Mouse (Mus musculus) brown adipose tissue, adult 24 weeks (tissue): ENCODE results near the gene P2ry12. TPM values are rescaled to one million over a fixed set of nuclear protein-coding genes. Genes with fewer than 3 reads are reported as not detected.

Experiments used
- H3K27ac ChIP-seq: fragments of 200-500 bp; replicated peaks from 2 replicates; pipeline ENCODE4 v1.5.1; 2012; ENCODE audit warnings: low read depth, mild to moderate bottlenecking, low read length
- H3K4me1 ChIP-seq: fragments of 200-500 bp; 2 replicates; pipeline ENCODE4 v1.6.1; 2012; ENCODE audit warnings: low read length, mixed read lengths; ENCODE audit not compliant: control insufficient read depth, insufficient read depth, insufficient read length
- H3K4me3 ChIP-seq: fragments of 200-500 bp; 2 replicates; pipeline ENCODE4 v1.5.1; 2012; ENCODE audit warnings: low read depth, mild to moderate bottlenecking, low read length, moderate library complexity; ENCODE audit not compliant: insufficient read depth
- polyA plus RNA-seq: library from polyadenylated mRNA; stranded (reverse); fragments of >200 nt; gene quantifications from 2 replicates; pipeline ENCODE4 v1.2.4, GENCODE M21; 2012; ENCODE audit not compliant: missing spikeins, insufficient read depth, insufficient read length

P2ry12 gene
- polyA plus RNA-seq, 1 experiment: 3.3 TPM

DNA sequence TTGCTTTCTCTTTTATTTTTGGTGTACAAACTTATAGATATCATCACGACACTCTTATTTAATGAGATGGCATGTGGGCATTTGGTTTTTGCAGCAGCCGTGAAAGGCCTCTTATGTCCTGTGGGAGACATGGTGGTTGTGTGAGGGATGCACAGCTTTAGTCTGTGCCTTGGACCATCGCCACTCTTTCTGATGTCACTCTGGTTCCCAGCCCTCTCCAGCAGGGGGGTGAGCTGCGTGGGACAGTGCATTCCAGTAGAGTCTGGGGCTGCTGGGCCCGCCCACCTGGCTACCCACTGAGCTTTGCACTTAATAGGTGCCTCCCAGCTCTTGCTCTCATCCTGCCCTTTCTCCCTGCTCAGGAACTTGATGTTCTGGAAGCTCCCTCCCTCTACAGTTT, 81.5 kb downstream of the P2ry12 start:
- H3K4me3 ChIP-seq: no peak overlapping the region
- no peak overlapping the region for H3K27ac ChIP-seq
- no peaks in the 10 kb centered on the region for H3K4me1 ChIP-seq

DNA sequence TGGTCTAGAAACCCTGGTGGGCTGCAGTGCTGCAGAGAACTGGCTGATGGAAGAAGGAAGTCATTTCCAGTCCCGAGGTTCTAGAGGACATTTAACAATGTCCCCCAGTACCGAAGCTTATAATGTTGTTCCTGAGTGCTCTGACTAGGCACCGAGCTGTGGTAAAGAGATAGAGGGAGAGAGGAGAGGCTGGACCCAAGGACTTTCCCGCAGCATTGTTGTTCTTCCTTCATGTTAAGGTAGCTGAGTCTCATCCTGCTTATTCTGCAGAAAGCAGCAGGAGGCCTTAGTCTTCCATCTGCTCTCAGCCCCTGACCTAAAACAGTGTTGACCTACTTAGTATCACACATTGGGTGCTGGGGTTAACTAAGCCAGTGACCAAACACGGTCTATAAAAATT, 85.8 kb downstream of the P2ry12 start:
- H3K4me1 ChIP-seq: no peaks in the 10 kb centered on the region
- no peak overlapping the region for H3K27ac ChIP-seq
- H3K4me3 ChIP-seq: no peak overlapping the region

GRCm38 (mm10) chr3:59175234-59175633, 87.4 kb downstream of the P2ry12 start:
- no peak overlapping the region for H3K27ac ChIP-seq
- H3K4me1 ChIP-seq: no peaks in the 10 kb centered on the region
- no peak overlapping the region for H3K4me3 ChIP-seq

DNA sequence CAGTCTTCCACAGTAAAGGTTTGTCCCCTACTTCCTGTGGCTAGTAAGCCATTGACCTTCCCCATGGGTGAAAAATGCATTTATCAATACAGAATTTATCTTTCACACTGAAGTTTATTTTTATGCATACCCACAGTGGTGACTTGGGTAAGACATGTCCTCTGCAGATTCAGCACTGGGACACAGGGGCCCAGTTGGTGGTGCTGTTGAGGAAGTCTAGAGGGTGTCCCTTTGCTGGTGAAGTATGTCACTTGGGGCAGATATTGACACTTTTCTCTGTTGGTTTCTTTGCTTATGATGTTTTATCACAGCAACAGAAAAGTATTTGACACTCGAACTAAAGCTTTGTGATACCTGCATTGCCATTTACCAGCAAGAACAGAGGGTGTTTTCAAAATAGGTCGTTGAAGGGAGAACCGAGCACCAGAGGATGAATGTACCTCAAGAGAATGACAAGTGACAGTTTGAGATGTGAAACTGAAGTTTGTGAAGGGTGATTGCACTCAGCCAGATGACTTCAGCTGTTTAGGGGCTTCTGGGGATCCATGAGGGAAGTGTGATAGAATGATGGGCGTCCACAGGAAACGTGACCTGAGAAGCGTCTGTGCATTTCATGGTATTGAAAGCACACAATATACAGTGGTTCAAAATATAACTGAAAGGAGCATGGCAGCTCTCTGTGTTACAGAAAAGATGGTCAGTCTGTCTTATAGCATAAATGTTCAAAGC, 88.1 kb downstream of the P2ry12 start:
- no peak overlapping the region for H3K4me3 ChIP-seq
- H3K27ac ChIP-seq: no peak overlapping the region
- H3K4me1 ChIP-seq: no peaks in the 10 kb centered on the region

DNA sequence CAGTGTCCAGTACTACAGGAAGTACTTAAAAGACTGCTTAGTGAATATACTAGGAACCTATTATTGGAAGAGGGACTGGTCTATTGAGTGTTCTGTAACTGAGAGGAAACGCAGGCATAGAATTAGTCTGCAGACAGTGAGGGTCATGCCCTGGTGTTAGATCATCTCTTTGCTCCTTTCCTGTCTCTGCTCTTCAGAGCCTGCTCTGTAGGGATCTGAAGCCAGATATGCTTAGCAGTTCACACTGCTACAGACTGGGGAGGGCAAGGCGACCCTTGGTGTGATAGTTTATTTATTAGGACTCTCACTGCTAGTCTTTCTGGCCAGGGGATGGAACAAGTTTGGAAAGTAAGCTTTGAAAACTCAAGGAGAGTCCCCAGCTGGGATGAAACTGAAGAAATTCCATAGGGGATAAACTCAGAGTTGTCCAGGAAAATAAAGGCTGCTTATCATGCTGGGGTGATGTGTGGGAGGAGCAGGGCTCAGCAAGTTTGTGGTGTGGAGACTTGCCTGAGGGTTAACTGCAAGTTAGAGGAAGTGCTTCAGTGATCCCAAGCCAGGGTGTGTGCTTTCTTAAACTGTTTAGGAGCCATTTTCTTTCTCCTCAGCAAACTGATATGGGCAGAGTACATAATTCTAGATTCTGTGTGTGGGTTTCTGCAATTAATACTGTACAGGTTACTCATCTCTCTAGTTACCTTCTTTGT, 92.6 kb downstream of the P2ry12 start:
- H3K4me3 ChIP-seq: no peak overlapping the region
- no peak overlapping the region for H3K27ac ChIP-seq
- no peaks in the 10 kb centered on the region for H3K4me1 ChIP-seq

GRCm38 (mm10) chr3:59169215-59169614, 93.5 kb downstream of the P2ry12 start:
- Histone ChIP-seq H3K4me1 (no peaks in the 10 kb centered on the region), H3K4me3 (no peak overlapping the region), H3K27ac (no peak overlapping the region)

DNA sequence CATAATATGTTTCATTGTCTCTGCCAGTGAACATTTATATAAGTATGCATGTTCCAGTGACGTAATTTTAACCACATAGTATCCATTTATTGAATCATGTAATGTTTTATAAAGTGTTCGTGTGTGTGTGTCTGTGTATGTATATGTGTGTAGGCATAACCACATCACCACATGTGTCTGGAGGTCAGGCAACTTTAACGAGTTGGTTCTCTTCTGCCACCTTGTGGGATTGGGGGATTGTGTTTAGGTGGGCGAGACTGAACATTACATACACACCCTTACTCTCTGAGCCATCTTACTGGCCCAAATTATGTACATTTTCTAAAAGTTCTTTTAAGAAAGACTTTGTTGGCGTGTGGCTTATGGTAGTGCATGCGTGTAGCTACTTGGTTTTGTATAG, 94.2 kb downstream of the P2ry12 start:
- Histone ChIP-seq H3K4me1 (no peaks in the 10 kb centered on the region), H3K27ac (no peak overlapping the region), H3K4me3 (no peak overlapping the region)

- Histone ChIP-seq H3K27ac (no peak overlapping the region), H3K4me1 (no peaks in the 10 kb centered on the region), H3K4me3 (no peak overlapping the region)
Measured at GRCm38 (mm10) chr3:59167417-59168054, 95.1 kb downstream of the P2ry12 start.

Other genes starting within 250 kb of the P2ry12 start
- 0.50 TPM in 1 of 2 replicates, not detected in the other for gene Gpr171, start 161.1 kb downstream of the P2ry12 start, polyA plus RNA-seq
- gene P2ry14, start 109.3 kb downstream of the P2ry12 start, polyA plus RNA-seq: 0.92 and 1.3 TPM in 2 replicates
- gene Gpr87, start 67.8 kb downstream of the P2ry12 start, polyA plus RNA-seq: not detected in 2 replicates
- gene P2ry13, start 52.0 kb downstream of the P2ry12 start, polyA plus RNA-seq: 1.3 TPM in 1 of 2 replicates, not detected in the other
- 1.2 and 1.6 TPM in 2 replicates for gene Igsf10, start 81.5 kb upstream of the P2ry12 start, polyA plus RNA-seq